Mouse (Mus musculus) ES-E14 (cell line): Measurements from ENCODE around the gene Gm21985. TPM values are rescaled to one million over a fixed set of nuclear protein-coding genes. Genes with fewer than 3 reads are reported as not detected.
A peak's percentile ranks its signal among the peaks of the same experiment; 100 is the strongest.

Source experiments
- DNase-seq: peaks from one replicate; pipeline ENCODE4 v3.0.0-alpha.2; 2013; ENCODE audit warnings: low read depth, low spot score
- H3K27ac ChIP-seq: 2 replicates; pipeline ENCODE4 v1.5.1; 2012; ENCODE audit warnings: low read depth, mild to moderate bottlenecking, low read length, moderate library complexity, mixed read lengths; ENCODE audit not compliant: poor library complexity, insufficient read depth, severe bottlenecking
- H3K36me3 ChIP-seq: 2 replicates; pipeline ENCODE4 v1.6.1; 2012; ENCODE audit warnings: mild to moderate bottlenecking, low read length, moderate library complexity, mixed read lengths; ENCODE audit not compliant: control insufficient read depth, poor library complexity, insufficient read depth, severe bottlenecking
- H3K4me1 ChIP-seq, 2 experiments: fragments of 150-350 bp in 1 of 2; sonication (generic) in 1 of 2; 2 replicates each; pipeline ENCODE4 v1.6.1; 2012; ENCODE audit warnings: low read length in 2 of 2, mild to moderate bottlenecking in 1 of 2, mixed read lengths in 1 of 2; ENCODE audit not compliant: control insufficient read depth in 2 of 2, insufficient read depth in 2 of 2, poor library complexity in 1 of 2
- H3K4me3 ChIP-seq, 2 experiments: fragments of 150-350 bp in 1 of 2; sonication (generic) in 1 of 2; 2 replicates each; pipeline ENCODE4 v1.5.1; 2012; ENCODE audit warnings: low read length in 2 of 2, low read depth in 1 of 2, mild to moderate bottlenecking in 1 of 2, mixed read lengths in 1 of 2; ENCODE audit not compliant: insufficient read depth in 1 of 2, poor library complexity in 1 of 2, severe bottlenecking in 1 of 2
- H3K9ac ChIP-seq: 2 replicates; pipeline ENCODE4 v1.6.1; 2012; ENCODE audit warnings: low read depth, mild to moderate bottlenecking, low read length, mixed read lengths; ENCODE audit not compliant: poor library complexity, insufficient read depth, severe bottlenecking
- H3K9me3 ChIP-seq: fragments of 150-350 bp; sonication (generic); 2 replicates; pipeline ENCODE4 v1.6.1; 2012; ENCODE audit warnings: low read depth, mild to moderate bottlenecking, low read length; ENCODE audit not compliant: control insufficient read depth, insufficient read depth
- CHD2 ChIP-seq: IDR thresholded peaks from 2 replicates; pipeline ENCODE4 v1.6.1; 2014; ENCODE audit warnings: mild to moderate bottlenecking, low read depth, low read length, inconsistent platforms
- HCFC1 ChIP-seq: IDR thresholded peaks from 2 replicates; pipeline ENCODE4 v1.6.1; 2012; ENCODE audit warnings: low read length, inconsistent platforms, borderline replicate concordance; ENCODE audit not compliant: insufficient read depth
- MAFK ChIP-seq: IDR thresholded peaks from 2 replicates; pipeline ENCODE4 v1.6.1; 2014; ENCODE audit warnings: mild to moderate bottlenecking, low read depth, low read length, inconsistent platforms; ENCODE audit not compliant: insufficient read depth
- ZC3H11A ChIP-seq: IDR thresholded peaks from 2 replicates; pipeline ENCODE4 v1.6.1; 2012; ENCODE audit warnings: low read depth, mild to moderate bottlenecking, inconsistent platforms, low read length, borderline replicate concordance
- ZNF384 ChIP-seq: IDR thresholded peaks from 2 replicates; pipeline ENCODE4 v1.6.1; 2012; ENCODE audit warnings: low read depth, low read length, inconsistent platforms
- in situ Hi-C, 2 experiments: fragments of 600-800 bp; cut with MboI; formaldehyde crosslinking; loops; one replicate each; pipeline ENCODE4 v1.15.1; 2025; ENCODE audit warnings: low sequenced_read_pairs in 2 of 2, inconsistent platforms in 1 of 2; ENCODE audit not compliant: unreplicated experiment in 2 of 2
- total RNA-seq: library from RNA; depleted of rRNA; stranded (reverse); fragments of 300-350 nt; gene quantifications from 2 replicates; pipeline ENCODE4 v1.2.3, GENCODE M21; 2012

The Gm21985 gene
- total RNA-seq, 1 experiment, result 0.98 TPM

DNA sequence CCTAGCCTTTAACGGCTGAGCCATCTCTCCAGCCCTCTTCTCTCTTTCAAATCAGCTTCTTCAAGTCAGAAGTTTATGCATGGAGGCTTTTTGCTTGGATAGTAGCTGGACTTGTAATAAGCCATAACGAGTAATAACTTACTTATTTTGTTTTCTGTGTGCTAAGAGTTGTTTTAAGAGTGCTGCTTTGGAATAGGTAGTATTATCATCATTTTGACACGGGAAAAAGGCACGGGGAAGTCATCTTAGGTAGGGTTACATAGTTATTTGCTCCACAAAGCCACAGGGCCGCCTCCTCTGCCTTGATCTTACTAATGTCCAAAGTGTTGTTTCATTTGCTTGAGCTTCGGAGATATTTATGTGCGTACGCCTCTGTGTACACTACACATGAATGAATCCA is 114.0 kb downstream of the Gm21985 start:
- no peaks in the 10 kb centered on the region for H3K9me3 ChIP-seq
- peak overlapping the region; percentile 97; the same call in 1 of the 2 replicates for H3K9ac ChIP-seq
- H3K4me1 ChIP-seq, result peaks cover 0 to 6% of the 10 kb centered on the region in 2 experiments; a peak in 2 of 4 replicates
- in situ Hi-C loops, result no loop called here
- TF ChIP-seq CHD2 (no peak), HCFC1 (no peak), MAFK (no peak), ZC3H11A (no peak), ZNF384 (no peak)
- H3K27ac ChIP-seq, result no peak overlapping the region; the same call in 1 of the 2 replicates
- no peak for DNase-seq
- peak overlapping the region; percentile 94 to 99 for H3K4me3 ChIP-seq
- no peaks in the 10 kb centered on the region for H3K36me3 ChIP-seq

DNA sequence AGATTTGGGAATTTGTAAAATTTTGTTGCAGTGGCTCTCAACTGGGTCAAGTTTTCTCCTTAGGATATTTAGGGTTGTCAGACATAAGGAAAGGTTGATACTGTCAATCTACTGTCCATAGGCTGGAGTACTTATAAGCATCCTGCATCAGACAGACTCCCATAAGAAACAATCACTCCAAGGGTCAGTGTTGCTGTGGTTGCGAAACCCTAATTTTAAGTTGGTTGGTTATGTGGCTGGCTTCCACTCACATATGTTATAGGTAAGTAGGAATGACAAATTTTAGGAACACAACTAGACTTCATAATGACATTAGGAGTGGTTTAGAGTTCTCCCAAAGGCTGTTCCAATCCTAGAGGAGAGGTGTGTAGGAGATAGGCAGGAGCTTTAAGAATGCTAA is 115.1 kb downstream of the Gm21985 start:
- Histone ChIP-seq H3K9me3 (no peaks in the 10 kb centered on the region), H3K36me3 (no peaks in the 10 kb centered on the region), H3K9ac (no peak overlapping the region), H3K27ac (no peak overlapping the region), H3K4me1 (peaks cover 0 to 4% of the 10 kb centered on the region in 2 experiments; a peak in 2 of 4 replicates), H3K4me3 (no peak overlapping the region)
- in situ Hi-C loops, result no loop called here
- no peak for DNase-seq
- TF ChIP-seq HCFC1 (no peak), CHD2 (no peak), MAFK (no peak), ZNF384 (no peak), ZC3H11A (no peak)

DNA sequence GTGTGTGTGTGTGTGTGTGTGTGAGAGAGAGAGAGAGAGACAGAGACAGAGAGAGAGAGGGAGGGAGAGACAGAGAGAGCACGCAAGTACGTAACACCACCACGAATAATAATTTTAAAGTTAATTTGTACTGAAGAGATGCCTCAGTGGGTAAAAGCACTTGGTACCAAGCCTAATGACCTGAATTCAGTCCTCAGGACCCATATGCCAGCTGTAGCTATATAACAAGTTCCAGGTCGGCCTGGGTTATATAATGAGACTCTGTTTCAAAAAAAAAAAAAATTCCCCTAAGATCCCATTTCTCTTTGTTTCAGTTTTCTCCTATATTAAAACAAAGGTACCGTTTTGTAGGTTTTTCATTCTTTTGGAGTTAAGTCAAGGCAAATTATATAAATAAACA is 124.7 kb downstream of the Gm21985 start:
- no peak overlapping the region for H3K27ac ChIP-seq
- peaks cover 1 to 5% of the 10 kb centered on the region in 2 experiments; a peak in 1 of 4 replicates for H3K4me1 ChIP-seq
- no peak overlapping the region for H3K4me3 ChIP-seq
- H3K36me3 ChIP-seq, result no peaks in the 10 kb centered on the region
- H3K9me3 ChIP-seq, result no peaks in the 10 kb centered on the region
- in situ Hi-C loops, result no loop called here
- TF ChIP-seq ZC3H11A (no peak), ZNF384 (no peak), HCFC1 (no peak), CHD2 (no peak), MAFK (no peak)
- no peak overlapping the region for H3K9ac ChIP-seq
- no peak for DNase-seq

GRCm38 (mm10) chr2:112391346-112392000 is 125.4 kb downstream of the Gm21985 start:
- no peak overlapping the region for H3K9ac ChIP-seq
- H3K4me3 ChIP-seq, result no peak overlapping the region
- peaks cover 1 to 5% of the 10 kb centered on the region in 2 experiments; a peak in 1 of 4 replicates for H3K4me1 ChIP-seq
- H3K9me3 ChIP-seq, result no peaks in the 10 kb centered on the region
- H3K27ac ChIP-seq, result no peak overlapping the region
- no peaks in the 10 kb centered on the region for H3K36me3 ChIP-seq
- TF ChIP-seq CHD2, result no peak
- no peak for TF ChIP-seq HCFC1
- no peak for TF ChIP-seq ZC3H11A
- no peak for TF ChIP-seq ZNF384
- TF ChIP-seq MAFK, result no peak
- DNase-seq, result no peak
- in situ Hi-C loops, result no loop called here

GRCm38 (mm10) chr2:112392689-112393088 is 126.6 kb downstream of the Gm21985 start:
- no peak for DNase-seq
- H3K9me3 ChIP-seq, result no peaks in the 10 kb centered on the region
- TF ChIP-seq MAFK (no peak), ZNF384 (no peak), ZC3H11A (no peak)
- H3K4me1 ChIP-seq, result peaks cover 1 to 5% of the 10 kb centered on the region in 2 experiments; a peak in 1 of 4 replicates
- no peak overlapping the region for H3K27ac ChIP-seq
- no peaks in the 10 kb centered on the region for H3K36me3 ChIP-seq
- in situ Hi-C loops, result no loop called here
- H3K4me3 ChIP-seq, result no peak overlapping the region
- no peak overlapping the region for H3K9ac ChIP-seq
